Mouse (Mus musculus): ENCODE measurements around the gene 1700122O11Rik. TPM values are rescaled to one million over a fixed set of nuclear protein-coding genes. Genes with fewer than 3 reads are reported as not detected.

The 1700122O11Rik gene
- polyA plus RNA-seq, 1 experiment from 2014 or later, result not detected

DNA sequence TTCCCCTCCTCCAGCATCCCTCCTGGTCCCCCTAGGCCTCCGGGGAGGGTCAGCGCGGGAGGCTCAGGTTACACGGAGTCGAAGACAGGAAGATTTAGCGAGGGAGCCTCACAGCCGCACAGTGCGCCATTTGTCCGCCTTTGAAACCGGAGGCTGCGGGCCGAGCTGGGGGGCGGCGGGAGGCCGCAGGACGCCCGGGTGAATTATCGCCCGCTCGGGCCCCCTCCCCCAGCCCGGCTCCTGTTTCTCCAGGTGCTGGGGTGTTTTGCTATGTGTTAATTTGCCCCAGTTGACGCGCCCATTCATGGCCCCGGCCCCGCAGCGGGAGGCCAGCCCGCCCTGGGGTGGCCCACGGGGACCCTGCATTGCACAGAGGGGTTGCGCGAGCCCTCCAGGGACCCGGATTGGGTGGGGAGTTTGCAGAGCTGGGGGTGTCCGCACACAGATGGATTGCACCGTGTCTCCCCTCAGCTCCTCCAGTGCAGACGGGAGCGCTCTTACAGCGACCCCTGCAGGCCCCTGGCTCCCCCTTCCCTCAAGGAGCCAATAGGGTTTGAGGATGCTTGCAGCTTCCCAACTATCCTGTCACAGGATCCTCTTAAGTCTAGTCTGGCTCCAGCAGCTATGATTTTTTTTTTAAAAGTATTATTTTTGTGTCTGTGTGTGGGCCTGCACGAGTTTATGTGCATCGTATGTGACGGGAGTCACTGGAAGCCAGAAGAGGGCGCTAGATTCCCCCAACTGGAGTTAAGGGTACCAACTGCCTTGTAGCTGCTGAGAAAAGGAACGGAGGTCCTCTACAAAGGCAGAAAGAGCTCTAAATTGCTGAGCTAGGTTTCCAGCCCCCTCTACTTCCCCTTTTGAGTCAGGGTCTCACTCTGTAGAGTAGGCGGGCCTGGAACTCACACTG, 6.3 kb downstream of the 1700122O11Rik start:
- H3K9ac ChIP-seq (ENCODE audit: low read length), result peak overlapping the region; percentile 31
- 13% methylated on average over 39 of the region's 42 CpGs for WGBS

DNA sequence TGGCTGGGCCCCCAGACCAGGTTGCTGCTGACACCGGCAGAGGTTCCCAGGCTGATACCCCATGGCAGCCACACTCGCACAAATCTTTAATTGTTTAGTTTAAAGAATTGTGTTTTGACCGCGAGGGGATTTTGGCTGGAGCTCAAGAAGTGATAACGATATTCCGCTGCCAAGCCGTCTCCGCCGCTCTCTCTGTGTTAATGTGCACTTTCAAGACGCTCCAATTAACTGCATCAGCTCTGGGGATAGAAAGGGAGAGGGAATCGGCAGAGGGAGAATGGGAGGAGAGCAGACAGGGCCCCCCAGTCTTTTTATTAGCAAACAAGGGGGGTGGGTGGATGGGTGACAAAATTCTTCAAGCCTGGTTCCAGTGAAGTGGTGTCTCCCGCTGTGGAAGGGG, 8.9 kb downstream of the 1700122O11Rik start:
- 17% methylated on average over 12 of the region's 12 CpGs for WGBS
- Histone ChIP-seq H3K27ac (replicated peaks) (no peak overlapping the region), H3K4me1 (replicated peaks; ENCODE audit: control insufficient read depth, insufficient read depth) (peaks cover 3% of the 10 kb centered on the region; the same call in 1 of the 2 replicates), H3K9me3 (ENCODE audit: control insufficient read depth, low read length) (no peaks in the 10 kb centered on the region), H3K9ac (ENCODE audit: low read length) (no peak overlapping the region), H3K36me3 (ENCODE audit: control insufficient read depth, insufficient read depth, low read length) (no peaks in the 10 kb centered on the region), H3K27me3 (ENCODE audit: control insufficient read depth, insufficient read depth, low read length) (no peaks in the 10 kb centered on the region), H3K4me2 (replicated peaks; ENCODE audit: low read depth) (peak overlapping the region; percentile 17; the same call in 1 of the 2 replicates), H3K4me3 (ENCODE audit: low read depth, low read length) (no peak overlapping the region)
- ATAC-seq (ENCODE audit: low FRiP score, low TSS enrichment), result no peak
- DNase-seq (ENCODE audit: low spot score), result no peak
- no peak for TF ChIP-seq EP300 (optimal IDR thresholded peaks at IDR 0.05)
- TF ChIP-seq CTCF (IDR thresholded peaks at IDR 0.05; ENCODE audit: low read depth), result no peak

More for the DNA sequence above, 6.3 kb downstream of the 1700122O11Rik start:
- ATAC-seq (ENCODE audit: low FRiP score, low TSS enrichment) (peak; percentile 38; the same call in 1 of the 2 replicates), DNase-seq (ENCODE audit: low spot score) (peak; percentile 68)
- Histone ChIP-seq H3K9me3 (ENCODE audit: control insufficient read depth, low read length) (no peaks in the 10 kb centered on the region), H3K27ac (replicated peaks) (no peak overlapping the region), H3K4me2 (replicated peaks; ENCODE audit: low read depth) (peak overlapping the region; percentile 69), H3K4me3 (ENCODE audit: low read depth, low read length) (peak overlapping the region; percentile 23; the same call in 1 of the 2 replicates), H3K36me3 (ENCODE audit: control insufficient read depth, insufficient read depth, low read length) (no peaks in the 10 kb centered on the region), H3K4me1 (replicated peaks; ENCODE audit: control insufficient read depth, insufficient read depth) (peaks cover 3% of the 10 kb centered on the region; the same call in 1 of the 2 replicates), H3K27me3 (ENCODE audit: control insufficient read depth, insufficient read depth, low read length) (no peaks in the 10 kb centered on the region)
- TF ChIP-seq EP300 (optimal IDR thresholded peaks at IDR 0.05) (no peak), CTCF (IDR thresholded peaks at IDR 0.05; ENCODE audit: low read depth) (peak; percentile 68)

DNA sequence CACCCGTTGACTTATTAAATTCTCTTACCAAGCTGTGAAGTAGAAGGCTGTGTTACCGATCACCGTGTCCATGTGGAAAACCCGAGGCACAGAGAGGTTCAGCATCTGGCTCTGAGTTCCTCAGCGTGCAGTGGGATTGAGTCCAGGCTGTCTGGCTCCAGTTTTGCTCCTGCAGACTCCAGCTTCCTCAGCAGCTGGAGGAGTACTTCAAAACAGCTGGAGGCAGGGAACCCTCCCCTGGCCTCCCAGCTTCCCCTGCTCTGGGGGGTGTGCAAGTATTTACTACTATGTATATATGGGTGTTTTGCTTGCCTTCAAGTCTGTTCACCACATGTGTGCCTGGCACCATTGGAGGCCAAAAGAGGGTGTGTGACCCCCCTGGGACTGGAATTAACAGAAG, 9.8 kb downstream of the 1700122O11Rik start:
- no peaks in the 10 kb centered on the region for H3K9me3 ChIP-seq (ENCODE audit: control insufficient read depth, low read length)
- H3K27me3 ChIP-seq (ENCODE audit: control insufficient read depth, insufficient read depth, low read length), result no peaks in the 10 kb centered on the region
- no peak overlapping the region for H3K27ac ChIP-seq (replicated peaks)
- H3K9ac ChIP-seq (ENCODE audit: low read length), result no peak overlapping the region
- no peaks in the 10 kb centered on the region for H3K36me3 ChIP-seq (ENCODE audit: control insufficient read depth, insufficient read depth, low read length)
- no peak overlapping the region for H3K4me2 ChIP-seq (replicated peaks; ENCODE audit: low read depth)
- no peak overlapping the region for H3K4me3 ChIP-seq (ENCODE audit: low read depth, low read length)
- 68% methylated on average over 5 of the region's 5 CpGs for WGBS
- peaks cover 3% of the 10 kb centered on the region; the same call in 1 of the 2 replicates for H3K4me1 ChIP-seq (replicated peaks; ENCODE audit: control insufficient read depth, insufficient read depth)
- no peak for DNase-seq (ENCODE audit: low spot score)
- TF ChIP-seq CTCF (IDR thresholded peaks at IDR 0.05; ENCODE audit: low read depth), result no peak
- TF ChIP-seq EP300 (optimal IDR thresholded peaks at IDR 0.05), result no peak
- no peak for ATAC-seq (ENCODE audit: low FRiP score, low TSS enrichment)

DNA sequence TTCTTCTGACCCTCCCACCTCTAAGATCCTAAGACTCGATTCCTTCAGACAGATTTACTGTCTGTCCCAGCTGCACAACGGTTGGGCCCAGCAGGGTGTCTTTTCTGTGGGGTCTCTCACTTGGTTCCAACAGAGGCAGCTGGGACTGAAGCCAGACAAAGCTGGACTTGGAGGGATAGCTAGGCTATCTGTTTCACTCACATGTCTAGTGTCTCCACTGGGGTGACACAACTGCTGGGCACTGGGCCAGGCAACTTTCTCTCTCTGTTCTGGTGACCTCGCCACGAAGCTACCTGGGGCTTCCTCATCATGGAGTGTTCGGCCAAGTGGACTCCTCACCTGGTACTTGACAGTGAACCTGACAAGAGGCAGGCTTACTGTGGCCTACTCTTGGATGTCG, 10.4 kb downstream of the 1700122O11Rik start:
- ATAC-seq (ENCODE audit: low FRiP score, low TSS enrichment), result no peak
- Histone ChIP-seq H3K36me3 (ENCODE audit: control insufficient read depth, insufficient read depth, low read length) (no peaks in the 10 kb centered on the region), H3K27me3 (ENCODE audit: control insufficient read depth, insufficient read depth, low read length) (no peaks in the 10 kb centered on the region), H3K4me3 (ENCODE audit: low read depth, low read length) (no peak overlapping the region), H3K27ac (replicated peaks) (no peak overlapping the region), H3K4me1 (replicated peaks; ENCODE audit: control insufficient read depth, insufficient read depth) (peaks cover 8% of the 10 kb centered on the region), H3K9me3 (ENCODE audit: control insufficient read depth, low read length) (no peaks in the 10 kb centered on the region), H3K9ac (ENCODE audit: low read length) (no peak overlapping the region), H3K4me2 (replicated peaks; ENCODE audit: low read depth) (no peak overlapping the region)
- TF ChIP-seq CTCF (IDR thresholded peaks at IDR 0.05; ENCODE audit: low read depth) (no peak), EP300 (optimal IDR thresholded peaks at IDR 0.05) (no peak)
- 54% methylated on average over 6 of the region's 6 CpGs for WGBS
- no peak for DNase-seq (ENCODE audit: low spot score)

DNA sequence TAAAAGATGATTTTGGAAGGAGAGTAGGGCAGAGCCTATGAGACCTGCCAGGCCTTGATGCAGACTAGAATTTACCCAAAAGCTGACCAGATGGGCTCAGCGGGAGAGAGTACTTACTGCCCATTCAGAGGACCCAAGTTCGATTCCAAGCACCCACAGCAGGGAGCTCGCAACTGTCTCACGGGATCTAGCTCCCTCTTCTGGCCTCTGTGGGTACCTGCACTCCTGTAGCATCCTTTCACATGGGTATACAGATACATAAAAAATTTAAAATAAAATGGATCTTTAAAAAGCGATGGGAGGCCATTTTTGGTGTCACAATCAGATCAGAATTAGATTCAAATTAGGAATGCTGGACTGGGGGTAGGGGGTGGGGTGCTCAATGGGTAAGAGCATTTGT, 11.1 kb downstream of the 1700122O11Rik start:
- no peak for ATAC-seq (ENCODE audit: low FRiP score, low TSS enrichment)

DNA sequence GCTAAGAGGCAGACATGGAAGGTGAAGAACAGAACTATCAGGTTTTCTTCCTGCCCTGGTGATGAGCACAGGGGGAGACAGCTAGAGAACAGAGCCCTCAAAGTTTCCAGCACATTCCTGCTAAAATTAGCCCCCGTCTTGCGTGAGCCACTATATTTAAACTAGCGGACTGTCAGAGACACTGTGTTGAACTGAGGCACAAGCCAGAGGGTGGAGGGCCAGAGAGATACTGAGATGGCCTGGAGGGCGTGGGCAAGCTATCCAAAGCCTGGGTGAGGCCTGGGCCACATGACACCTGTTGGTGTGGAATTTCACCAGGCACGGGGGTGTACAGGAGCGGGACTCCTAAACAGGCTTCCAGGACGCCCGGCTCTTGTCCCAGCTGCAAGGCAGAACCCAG, 14.0 kb downstream of the 1700122O11Rik start:
- H3K4me2 ChIP-seq (replicated peaks; ENCODE audit: low read depth), result no peak overlapping the region
- WGBS, result 67% methylated on average over 6 of the region's 8 CpGs
- no peak for DNase-seq (ENCODE audit: low spot score)
- no peaks in the 10 kb centered on the region for H3K27me3 ChIP-seq (ENCODE audit: control insufficient read depth, insufficient read depth, low read length)
- no peak overlapping the region for H3K4me3 ChIP-seq (ENCODE audit: low read depth, low read length)
- no peak overlapping the region for H3K27ac ChIP-seq (replicated peaks)
- no peak for ATAC-seq (ENCODE audit: low FRiP score, low TSS enrichment)
- peaks cover 7% of the 10 kb centered on the region for H3K4me1 ChIP-seq (replicated peaks; ENCODE audit: control insufficient read depth, insufficient read depth)
- no peak for TF ChIP-seq EP300 (optimal IDR thresholded peaks at IDR 0.05)
- TF ChIP-seq CTCF (IDR thresholded peaks at IDR 0.05; ENCODE audit: low read depth), result no peak
- no peaks in the 10 kb centered on the region for H3K9me3 ChIP-seq (ENCODE audit: control insufficient read depth, low read length)
- H3K9ac ChIP-seq (ENCODE audit: low read length), result no peak overlapping the region
- no peaks in the 10 kb centered on the region for H3K36me3 ChIP-seq (ENCODE audit: control insufficient read depth, insufficient read depth, low read length)

More for the DNA sequence above, 11.1 kb downstream of the 1700122O11Rik start:
- H3K9me3 ChIP-seq (ENCODE audit: control insufficient read depth, low read length), result no peaks in the 10 kb centered on the region
- H3K4me3 ChIP-seq (ENCODE audit: low read depth, low read length), result no peak overlapping the region
- WGBS, result 98% methylated on average over 5 of the region's 5 CpGs
- H3K36me3 ChIP-seq (ENCODE audit: control insufficient read depth, insufficient read depth, low read length), result no peaks in the 10 kb centered on the region
- TF ChIP-seq CTCF (IDR thresholded peaks at IDR 0.05; ENCODE audit: low read depth) (peak; percentile 29), EP300 (optimal IDR thresholded peaks at IDR 0.05) (no peak)
- H3K4me2 ChIP-seq (replicated peaks; ENCODE audit: low read depth), result no peak overlapping the region
- no peak overlapping the region for H3K27ac ChIP-seq (replicated peaks)
- H3K9ac ChIP-seq (ENCODE audit: low read length), result no peak overlapping the region
- H3K27me3 ChIP-seq (ENCODE audit: control insufficient read depth, insufficient read depth, low read length), result no peaks in the 10 kb centered on the region
- peaks cover 10% of the 10 kb centered on the region for H3K4me1 ChIP-seq (replicated peaks; ENCODE audit: control insufficient read depth, insufficient read depth)
- no peak for DNase-seq (ENCODE audit: low spot score)
